Mouse (Mus musculus) adrenal gland, postnatal 14 days (tissue): ENCODE results near the gene Gpx1. TPM values are rescaled to one million over a fixed set of nuclear protein-coding genes. Genes with fewer than 3 reads are reported as not detected.
"Not testable (repeated sequence)": the region's sequence is repeated elsewhere in the genome, so short reads cannot be mapped to it uniquely, and the experiment has no call there.

ENCODE experiments used
- DNase-seq: peaks from one replicate; pipeline ENCODE4 v3.0.0; 2021; ENCODE audit warnings: mixed read lengths
- long read RNA-seq, 2 experiments: library from polyadenylated mRNA; stranded (forward); transcript quantifications; one replicate each; pipeline ENCODE4 v2.0.0; 2021
- total RNA-seq: library from RNA; stranded (reverse); gene quantifications from 2 replicates; pipeline ENCODE4 v1.2.3, GENCODE M21; 2021

Gpx1 gene
- 551 and 754 TPM in 2 replicates for total RNA-seq
- long read RNA-seq, experiment 1, transcript Gpx1-201 (2 exons, 1,072 nt) = major isoform, 502 of 536 reads
- long read RNA-seq, experiment 1, partial matches to known transcripts = 0 of 536 reads
- long read RNA-seq, experiment 1, other reads (novel, unspliced or antisense) = 26 of 536 reads
- long read RNA-seq, experiment 2, transcript Gpx1-201 (2 exons, 1,072 nt) = major isoform, 614 of 653 reads
- long read RNA-seq, experiment 2, partial matches to known transcripts = 0 of 653 reads
- long read RNA-seq, experiment 2, other reads (novel, unspliced or antisense) = 34 of 653 reads

DNA sequence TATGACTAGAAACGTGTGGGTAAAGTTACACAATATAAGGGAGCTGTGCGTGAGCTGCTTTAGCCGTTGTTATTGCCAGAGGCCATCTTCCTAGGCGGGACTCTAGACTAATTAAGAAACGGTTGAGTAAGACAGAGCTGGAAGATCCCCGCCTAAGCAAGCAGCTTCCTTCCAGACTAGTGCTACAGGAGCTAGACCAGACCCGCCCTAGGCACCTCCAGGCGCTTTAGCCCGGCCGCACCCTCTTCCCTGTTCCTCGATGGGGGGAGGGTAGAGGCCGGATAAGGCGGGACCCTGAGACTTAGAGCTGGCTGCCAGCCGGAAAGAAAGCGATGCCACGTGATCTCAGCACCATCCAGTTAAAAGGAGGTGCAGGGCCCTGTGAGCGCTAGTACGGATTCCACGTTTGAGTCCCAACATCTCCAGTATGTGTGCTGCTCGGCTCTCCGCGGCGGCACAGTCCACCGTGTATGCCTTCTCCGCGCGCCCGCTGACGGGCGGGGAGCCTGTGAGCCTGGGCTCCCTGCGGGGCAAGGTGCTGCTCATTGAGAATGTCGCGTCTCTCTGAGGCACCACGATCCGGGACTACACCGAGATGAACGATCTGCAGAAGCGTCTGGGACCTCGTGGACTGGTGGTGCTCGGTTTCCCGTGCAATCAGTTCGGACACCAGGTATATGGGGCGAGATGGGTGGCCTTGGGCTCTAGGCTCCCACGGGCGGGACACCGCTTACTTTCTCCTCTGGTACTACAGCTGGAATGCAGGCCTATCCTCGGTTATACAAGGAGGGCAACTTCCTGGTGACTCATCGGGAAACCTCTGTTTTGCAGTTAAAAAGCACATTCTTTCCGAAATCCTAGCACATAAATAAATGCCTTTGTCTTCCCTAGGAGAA is at the start of gene Gpx1:
Gpx1 (plus strand) TSS at position 18 of the 896 bp plus-strand sequence.
- peak; percentile 94 for DNase-seq

DNA sequence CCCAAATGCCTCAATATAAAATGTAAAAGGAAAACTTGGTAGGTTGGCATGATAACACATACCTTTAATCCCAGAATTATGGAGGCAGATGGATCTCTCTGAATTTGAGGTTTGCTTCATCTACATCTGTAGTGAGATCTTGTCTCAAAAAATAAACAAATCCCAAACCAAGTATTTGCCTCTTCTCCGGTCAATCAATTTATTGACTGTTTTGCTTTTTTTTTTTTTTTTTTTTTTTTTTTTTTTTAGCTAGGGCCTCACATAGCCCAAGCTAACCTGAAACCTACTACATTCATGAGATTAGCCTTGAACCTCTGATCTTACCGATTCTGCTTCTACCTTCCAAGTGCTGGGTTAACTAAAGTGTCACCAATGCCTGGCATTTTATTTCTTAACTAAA is 49.4 kb upstream of the Gpx1 start:
- no peak for DNase-seq

DNA sequence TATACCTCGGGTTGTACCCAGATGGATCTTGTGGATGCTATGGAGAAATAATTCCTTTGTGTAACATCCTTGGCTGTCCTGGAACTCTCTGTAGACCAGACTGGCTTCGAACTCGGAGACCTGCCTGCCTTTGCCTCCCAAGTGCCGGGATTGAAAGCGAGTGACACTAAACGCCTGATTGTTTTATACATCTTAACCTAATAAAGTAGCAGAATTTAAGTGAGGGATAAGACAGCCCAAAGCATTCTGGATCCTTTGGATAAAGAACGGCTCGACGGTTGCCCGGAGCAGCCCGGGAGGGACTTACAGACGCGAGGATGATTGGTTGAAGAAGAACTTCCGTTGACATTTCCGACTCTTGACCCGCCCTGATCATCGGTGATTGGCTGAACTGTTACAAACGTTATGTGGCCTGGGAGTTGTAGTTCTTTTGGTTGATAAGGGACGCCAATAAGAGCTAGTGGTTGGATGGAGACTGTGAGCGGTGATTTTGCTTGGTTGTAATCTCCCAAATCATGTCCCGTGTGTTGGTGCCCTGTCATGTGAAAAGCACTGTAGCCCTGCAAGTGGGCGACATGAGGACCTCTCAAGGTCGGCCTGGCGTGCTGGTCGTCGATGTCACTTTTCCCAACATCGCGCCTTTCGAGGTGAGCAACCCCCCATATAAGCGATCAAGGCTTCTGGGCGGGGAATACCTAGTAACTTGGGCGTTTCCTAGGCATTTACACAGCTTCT is 48.5 kb upstream of the Gpx1 start, which contains the start of gene Nicn1:
Nicn1 (plus strand) TSS at position 414 of the 735 bp plus-strand sequence.
- peak; percentile 93 for DNase-seq

DNA sequence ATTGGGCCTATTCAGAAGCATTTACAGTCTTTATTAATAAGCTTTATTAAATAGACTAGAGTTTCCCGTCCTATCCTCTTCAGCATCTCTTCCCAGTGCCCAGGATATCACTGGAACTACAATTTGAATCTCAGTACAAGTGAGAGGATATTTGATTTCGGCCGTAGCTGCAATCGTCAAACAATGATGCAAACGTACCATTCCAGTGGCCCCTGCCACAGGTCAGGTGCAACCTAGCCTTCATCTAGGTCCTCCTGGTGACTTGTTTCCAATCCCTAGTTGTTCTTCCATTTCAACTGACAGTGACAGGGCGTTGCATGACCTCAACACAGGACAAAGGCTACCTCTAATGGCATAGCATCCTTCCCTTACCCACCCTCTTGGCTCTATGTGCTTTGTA is 47.9 kb upstream of the Gpx1 start:
- no peak for DNase-seq

DNA sequence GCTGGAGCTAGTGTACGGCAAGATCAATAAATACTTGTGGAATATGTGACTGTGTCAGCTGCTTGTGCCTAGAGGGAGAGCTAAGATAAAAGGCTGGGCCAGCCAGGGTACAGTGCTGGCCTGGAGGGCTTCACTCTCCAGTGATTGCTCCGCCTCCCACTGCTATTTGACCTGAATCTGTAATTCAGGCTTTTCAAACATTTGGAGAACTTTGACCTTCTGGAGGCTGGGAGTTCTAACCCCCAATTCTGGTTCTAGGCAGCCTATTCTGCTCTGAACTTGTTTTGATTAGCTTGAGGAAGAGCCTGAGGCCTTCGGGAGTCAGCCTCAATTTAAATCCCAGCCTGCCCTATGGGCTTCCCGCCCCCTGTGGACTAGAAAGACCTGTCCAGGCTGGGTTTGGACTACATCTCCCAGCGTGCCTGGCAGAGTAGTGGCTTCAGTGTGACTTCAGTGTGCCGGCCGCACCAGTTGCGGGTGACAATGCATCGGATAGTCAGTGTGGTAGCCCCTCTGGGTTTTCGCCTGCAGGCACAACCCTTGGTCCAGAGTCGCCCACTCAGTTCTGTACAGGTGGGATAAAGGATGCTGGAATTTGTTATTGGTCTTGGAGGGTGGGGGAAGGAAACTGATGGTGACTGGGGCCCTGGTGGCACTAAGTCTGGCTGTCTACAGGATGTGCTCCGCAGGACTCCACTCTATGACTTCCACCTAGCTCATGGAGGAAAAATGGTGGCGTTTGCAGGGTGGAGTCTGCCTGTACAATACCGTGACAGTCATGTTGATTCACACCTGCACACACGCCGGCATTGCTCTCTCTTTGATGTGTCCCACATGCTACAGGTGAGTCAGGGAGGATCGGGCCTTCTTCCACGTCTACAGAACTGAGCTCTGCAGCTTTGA is 42.0 kb upstream of the Gpx1 start, which contains the start of gene Amt:
Amt (plus strand) TSS at position 401 of the 903 bp plus-strand sequence.
- DNase-seq = no peak

DNA sequence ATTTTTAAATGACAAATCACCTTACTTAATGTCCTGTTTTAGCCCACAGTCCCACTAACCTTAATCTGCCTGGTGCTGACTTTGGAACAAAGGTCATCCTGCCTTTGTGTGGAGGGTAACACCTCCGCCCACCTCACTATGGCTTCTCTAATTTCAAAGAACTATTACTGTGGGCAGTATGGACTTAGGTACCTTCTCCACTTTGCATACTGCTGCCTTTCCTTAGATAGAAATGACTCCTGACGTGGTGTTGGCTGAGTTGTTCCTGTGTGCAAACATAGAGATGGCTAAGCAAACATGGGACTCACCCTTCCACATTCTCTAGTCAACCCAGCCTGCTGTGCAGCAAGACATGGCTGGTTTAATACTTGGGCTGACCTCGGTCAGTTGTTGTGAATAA is 36.9 kb upstream of the Gpx1 start:
- no peak for DNase-seq

DNA sequence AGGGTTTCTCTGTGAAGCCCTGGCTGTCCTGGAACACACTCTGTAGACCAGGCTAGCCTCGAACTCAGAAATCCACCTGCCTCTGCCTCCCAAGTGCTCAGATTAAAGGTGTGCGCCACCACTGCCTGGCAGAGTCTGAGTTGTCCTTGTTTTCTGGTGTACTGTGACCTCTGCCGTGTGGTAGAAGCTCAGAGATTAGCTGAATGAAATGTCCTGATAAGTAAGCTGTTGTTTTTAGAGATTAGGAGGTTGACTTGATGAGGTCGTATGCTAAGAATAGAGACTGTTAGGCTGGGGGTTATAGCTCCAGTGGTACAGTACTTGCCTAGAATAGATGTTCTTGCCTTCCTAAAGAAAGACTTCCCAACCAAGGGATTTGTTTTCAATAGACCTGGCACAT is 34.0 kb upstream of the Gpx1 start:
- DNase-seq = no peak

DNA sequence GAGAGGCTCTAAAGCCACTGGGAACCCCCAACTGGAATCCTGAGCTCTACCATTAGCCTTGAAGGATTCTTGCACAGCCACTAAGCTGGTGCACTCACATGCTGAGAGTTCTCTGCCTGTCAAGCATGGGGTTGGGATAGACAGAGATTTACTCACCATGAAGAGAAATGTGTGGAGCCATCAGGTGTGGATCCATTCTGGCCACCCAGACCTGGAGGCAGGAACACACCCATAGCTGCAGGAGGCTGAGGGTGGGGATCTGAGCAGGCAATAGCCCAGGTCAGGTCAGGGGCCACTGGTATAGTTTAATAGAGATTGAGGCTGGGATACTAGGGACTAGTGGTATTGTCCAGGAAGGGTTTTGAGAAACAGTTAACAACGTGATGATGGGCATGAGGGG is 33.5 kb upstream of the Gpx1 start:
- DNase-seq = no peak

DNA sequence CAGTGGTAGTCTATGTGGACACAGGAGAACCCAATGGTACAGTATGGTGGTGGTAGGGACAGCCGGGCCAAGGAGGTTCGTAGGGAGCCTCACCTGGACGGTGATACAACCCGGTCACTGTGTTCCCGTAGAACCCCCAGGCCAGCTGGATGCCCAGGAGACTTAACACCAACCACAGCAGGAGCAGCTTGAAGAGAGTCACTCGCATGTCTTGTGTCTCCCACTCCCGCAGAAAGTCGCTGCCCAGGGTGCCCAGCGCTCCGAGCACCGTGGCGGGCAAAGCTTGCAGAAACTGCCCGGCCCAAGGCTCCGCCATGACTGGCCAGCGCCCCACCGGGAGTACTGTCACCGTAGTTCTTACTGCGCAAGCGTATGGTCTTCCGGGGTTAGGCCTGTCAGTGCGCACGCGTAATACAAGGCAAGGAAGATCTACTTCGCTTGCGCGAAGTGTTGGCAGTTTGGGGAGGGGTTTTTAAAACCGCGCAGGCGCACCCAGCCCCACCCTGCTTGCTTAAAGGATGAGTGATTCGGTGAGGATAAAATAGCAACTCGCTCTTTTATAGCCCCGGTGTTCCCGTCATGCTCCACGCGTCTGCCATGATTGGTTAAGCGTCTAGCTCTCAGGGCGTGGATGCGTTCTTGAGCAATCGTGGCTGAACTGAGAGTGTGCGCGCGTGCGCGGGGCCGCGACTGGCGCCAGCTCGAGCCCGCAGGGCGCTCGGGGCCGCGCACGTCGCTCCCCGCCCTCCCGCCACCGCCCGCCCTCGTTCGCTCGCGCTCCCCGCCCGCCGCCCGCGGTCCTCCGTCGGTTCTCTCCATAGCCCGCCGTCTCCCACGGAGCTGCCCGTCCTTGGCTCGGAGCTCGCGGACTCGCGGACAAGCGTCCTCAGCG is 32.8 kb upstream of the Gpx1 start, which contains the start of the genes Rhoa and Tcta:
Rhoa (plus strand) TSS at position 501 of the 892 bp plus-strand sequence.
Tcta (minus strand) TSS at position 532 of the 892 bp plus-strand sequence.
- DNase-seq = peak; percentile 99

DNA sequence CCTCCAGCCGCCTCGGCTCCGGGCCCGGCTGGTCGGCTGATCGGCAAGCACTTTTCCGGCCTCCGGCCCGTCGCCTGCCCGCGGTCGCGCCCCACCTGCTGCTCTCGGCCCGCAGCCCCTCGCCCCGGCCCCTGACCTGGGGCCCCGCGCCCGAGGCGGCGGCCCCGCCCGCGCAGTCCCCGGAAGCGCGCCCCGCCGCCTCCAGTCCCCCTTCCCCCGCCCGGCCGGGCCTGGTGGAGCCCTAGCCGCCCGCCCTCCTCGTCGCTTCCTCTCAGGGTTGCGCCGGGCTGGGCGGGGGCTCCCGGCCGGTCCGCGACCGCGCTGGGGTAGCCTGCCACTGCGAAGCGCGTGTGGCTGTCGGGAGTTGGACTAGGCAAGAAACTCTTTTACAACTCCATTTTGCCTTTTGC is 32.1 kb upstream of the Gpx1 start:
- peak; percentile 94 for DNase-seq

DNA sequence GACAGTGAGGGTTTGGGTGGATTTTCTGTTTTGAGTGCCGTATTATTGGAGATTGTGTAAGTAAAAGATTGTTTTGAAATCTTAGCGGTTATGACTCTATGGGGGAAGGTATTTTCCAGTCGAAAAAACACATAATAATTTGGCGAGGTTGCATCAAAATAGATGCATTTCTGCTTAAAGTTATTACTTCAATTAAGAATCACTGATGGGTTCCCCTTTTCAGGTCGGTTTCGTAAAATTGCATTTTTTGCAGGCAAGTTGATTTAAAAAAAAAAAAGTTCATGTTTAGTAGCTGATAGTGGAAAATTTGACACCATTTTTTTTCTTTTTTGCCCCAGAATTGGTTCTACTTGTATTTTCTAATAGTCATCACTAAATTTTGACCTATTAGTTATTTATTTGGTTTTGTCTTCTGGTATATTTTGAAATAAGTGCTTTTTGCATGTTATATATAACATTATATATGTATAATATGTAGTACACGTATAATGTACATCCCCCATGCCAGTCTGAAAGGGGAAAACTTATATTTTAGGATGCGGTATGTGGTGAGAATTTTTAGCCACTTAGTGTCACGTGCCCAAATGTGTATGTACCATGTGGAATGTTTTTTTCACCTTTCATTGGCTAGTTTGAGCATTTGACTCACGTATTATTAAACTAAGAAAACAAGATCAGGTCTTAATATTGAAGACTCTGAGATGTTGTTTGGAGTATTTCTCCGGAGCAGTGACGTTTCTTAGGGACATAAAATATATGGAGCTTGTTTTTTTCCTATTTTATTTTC is 31.5 kb upstream of the Gpx1 start:
- no peak for DNase-seq

DNA sequence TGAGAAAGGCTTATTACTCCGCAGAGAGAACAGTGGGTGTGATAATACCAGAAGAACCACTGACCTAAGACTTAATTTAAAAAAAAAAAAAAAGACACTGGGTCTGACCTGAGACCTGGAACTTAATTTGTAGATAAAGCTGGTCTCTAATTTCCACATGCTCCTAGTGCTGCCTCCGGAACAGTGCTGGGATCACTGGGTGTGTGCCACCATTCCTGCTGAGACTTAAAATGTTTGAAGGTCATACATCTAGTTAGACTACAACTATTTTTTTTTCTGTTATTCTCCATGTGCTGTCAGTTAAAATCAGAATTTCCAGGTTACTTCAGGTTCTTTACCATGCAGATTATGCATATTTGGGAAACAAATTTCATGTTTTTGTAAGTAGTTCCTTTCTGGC is 30.6 kb upstream of the Gpx1 start:
- no peak for DNase-seq

DNA sequence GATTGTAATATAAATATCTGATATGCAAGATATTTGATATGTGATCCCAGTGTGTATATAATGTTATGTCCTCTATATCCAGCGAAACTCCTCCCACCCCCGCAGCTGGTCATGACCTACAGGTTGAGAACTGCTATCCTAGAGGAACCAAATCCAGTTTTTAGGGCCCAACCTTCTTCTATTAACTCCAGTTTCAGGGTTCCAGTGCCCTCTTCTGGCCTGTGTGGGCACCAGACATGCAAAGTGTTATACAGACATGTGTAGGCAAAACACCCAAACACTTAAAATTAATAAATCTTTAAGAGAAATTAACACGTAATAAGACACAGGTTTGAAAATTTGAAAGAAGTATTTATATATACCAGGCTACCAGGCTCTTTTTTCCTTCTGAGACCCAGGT is 21.1 kb upstream of the Gpx1 start:
- peak; percentile 28 for DNase-seq

DNA sequence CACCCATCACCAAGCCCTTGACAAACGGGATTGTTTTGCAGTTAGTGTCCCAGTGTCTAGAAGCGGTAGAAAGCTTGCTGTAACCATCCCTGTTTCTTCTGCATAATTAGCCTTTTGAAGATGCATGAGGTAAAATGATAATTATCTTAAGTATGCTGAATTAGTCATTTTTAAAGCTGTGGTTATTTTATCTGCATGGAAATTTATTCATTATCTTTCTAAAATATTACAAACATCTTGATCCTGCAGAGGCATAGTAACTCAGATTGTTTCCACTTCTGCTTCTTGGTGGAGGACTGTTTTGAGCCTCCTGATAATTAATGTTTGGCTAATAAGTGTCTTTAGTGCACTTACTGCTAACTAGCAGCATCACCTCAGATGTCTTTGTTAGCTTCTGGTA is 20.2 kb upstream of the Gpx1 start:
- no peak for DNase-seq

DNA sequence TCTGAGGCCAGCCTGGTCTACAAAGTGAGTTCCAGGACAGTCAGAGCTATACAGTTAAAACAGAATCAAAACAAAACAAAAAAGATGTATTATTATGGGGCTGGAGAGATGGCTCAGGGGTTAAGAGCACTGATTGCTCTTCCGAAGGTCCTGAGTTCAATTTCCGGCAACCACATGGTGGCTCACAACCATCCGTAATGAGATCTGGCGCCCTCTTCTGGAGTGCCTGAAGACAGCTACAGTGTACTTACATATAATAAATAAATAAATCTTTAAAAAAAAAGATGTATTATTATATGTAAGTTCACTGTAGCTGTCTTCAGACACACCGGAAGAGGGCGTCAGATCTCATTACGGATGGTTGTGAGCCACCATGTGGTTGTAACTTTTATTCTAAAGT is 16.6 kb upstream of the Gpx1 start:
- not testable (repeated sequence) for DNase-seq

DNA sequence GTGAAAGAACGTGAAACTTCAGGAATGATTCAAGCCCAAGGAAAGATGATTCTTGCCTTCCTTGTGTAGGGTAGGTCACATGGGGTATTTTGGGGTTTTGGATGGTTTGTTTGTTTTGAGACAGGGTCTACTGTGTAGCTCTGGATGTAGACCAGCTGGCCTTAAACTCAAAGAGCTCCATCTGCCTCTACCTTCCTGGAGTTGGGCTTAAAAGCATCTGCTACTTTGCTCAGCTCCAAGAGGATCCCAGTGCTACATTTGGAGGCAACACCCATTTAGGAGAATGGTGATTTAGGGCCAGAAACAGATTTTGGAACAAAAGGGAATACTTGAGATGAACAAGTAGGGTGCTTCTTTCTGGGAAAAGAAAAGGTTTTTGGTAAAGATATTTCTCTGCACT is 13.9 kb upstream of the Gpx1 start:
- DNase-seq = no peak

DNA sequence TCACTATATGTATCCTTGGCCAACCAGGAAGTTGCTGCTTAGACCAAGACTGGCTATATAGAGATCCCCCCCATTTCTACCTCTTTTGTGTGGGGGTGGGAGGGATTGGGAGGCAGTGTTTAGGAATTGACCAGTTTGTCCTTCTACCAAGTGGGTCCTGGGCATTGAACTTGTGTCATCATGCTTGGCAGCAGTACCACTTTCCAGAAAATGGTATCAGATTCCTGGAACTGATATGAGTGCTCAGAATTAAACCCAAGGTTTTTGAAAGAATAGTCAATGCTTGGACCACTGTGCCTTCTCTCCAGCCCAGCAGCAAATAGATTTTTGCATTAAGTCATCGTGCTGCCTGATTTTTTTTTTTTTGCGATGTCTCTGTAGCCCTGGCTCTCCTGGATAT is 12.9 kb upstream of the Gpx1 start:
- DNase-seq = no peak

DNA sequence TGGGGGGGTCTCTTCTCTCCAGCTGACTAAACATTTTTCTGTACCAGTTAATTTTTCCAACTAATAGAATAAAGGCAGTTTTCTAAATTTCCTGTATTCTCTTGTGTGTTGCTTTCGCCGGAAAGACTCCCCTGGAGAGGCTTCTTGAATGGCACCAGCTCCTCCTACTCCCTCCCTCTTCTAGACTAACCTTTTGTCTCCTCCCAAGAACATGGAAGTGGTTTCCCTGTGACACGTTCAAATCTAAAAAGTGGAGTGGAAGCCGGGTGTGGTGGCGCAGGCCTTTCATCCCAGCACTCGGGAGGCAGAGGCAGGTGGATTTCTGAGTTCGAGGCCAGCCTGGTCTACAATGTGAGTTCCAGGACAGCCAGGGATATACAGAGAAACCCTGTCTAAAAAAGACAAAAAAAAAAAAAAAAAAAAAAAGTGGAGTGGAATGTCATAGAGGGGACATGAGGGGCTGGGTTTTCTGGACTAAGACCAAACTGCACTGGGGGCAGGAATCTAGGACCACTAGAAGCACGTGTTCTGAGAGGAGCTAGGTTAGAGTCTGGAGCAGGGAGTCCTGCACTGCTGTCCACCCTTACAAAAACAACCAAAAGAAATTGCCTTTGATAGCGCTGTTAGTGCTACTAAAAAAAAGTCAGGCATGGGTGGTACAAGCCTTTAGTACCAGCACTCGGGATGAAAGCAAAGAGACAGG is 704 bp upstream of the Gpx1 start:
- no peak for DNase-seq

DNA sequence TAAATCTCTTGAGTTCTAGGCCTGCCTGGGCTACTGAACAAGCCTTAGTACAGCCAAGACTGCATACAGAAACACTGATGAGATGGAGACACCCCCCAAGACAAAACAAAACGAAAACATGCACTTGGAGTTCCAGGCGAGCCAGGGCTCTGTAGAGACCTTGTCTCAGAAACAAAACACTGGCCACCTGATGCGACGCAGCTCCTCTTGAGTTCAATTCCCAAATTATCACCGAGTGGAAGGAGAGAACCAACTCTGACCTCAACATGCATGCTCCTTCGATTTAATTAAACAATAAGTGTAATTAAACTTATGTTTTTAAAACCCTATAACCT is 185 bp upstream of the Gpx1 start:
- DNase-seq = no peak
